Mouse (Mus musculus) right cerebral cortex, postnatal 4 days (tissue): Measurements from ENCODE around the gene Ptbp1.

ENCODE experiments used
- DNase-seq: peaks from one replicate; pipeline ENCODE4 v3.0.0-alpha.2; 2022

Gene Ptbp1

GRCm38 (mm10) chr10:79834769-79835398, 19.3 kb upstream of the Ptbp1 start:
- peak; percentile 85 for DNase-seq

GRCm38 (mm10) chr10:79836918-79837317, 17.3 kb upstream of the Ptbp1 start:
- DNase-seq = no peak

GRCm38 (mm10) chr10:79838151-79838550, 16.1 kb upstream of the Ptbp1 start:
- no peak for DNase-seq

- DNase-seq = no peak
Measured at GRCm38 (mm10) chr10:79840091-79840490, 14.1 kb upstream of the Ptbp1 start.

GRCm38 (mm10) chr10:79840644-79841551, 13.3 kb upstream of the Ptbp1 start:
- DNase-seq = peak; percentile 49

GRCm38 (mm10) chr10:79842322-79842721, 11.9 kb upstream of the Ptbp1 start:
- DNase-seq = no peak

GRCm38 (mm10) chr10:79843476-79843875, 10.8 kb upstream of the Ptbp1 start:
- DNase-seq = peak; percentile 23

GRCm38 (mm10) chr10:79846553-79846952, 7.7 kb upstream of the Ptbp1 start:
- no peak for DNase-seq

- DNase-seq = no peak
Measured at GRCm38 (mm10) chr10:79849941-79850628, 4.1 kb upstream of the Ptbp1 start.

- no peak for DNase-seq
Measured at GRCm38 (mm10) chr10:79851653-79852052, 2.6 kb upstream of the Ptbp1 start.

GRCm38 (mm10) chr10:79852107-79852789, 2.0 kb upstream of the Ptbp1 start:
- no peak for DNase-seq

- DNase-seq = no peak
Measured at GRCm38 (mm10) chr10:79852827-79853226, 1.4 kb upstream of the Ptbp1 start.

- DNase-seq = peak; percentile 95
Measured at GRCm38 (mm10) chr10:79853392-79853791, 835 bp upstream of the Ptbp1 start.

GRCm38 (mm10) chr10:79854801-79855541, 744 bp downstream of the Ptbp1 start:
- peak; percentile 69 for DNase-seq

- no peak for DNase-seq
Measured at GRCm38 (mm10) chr10:79855558-79856184, 1.4 kb downstream of the Ptbp1 start.

GRCm38 (mm10) chr10:79856280-79856679, 2.1 kb downstream of the Ptbp1 start:
- DNase-seq = no peak

- DNase-seq = no peak
Measured at GRCm38 (mm10) chr10:79856704-79857451, 2.7 kb downstream of the Ptbp1 start.

- DNase-seq = peak; percentile 56
Measured at GRCm38 (mm10) chr10:79857452-79857811, 3.2 kb downstream of the Ptbp1 start.

GRCm38 (mm10) chr10:79857894-79858293, 3.7 kb downstream of the Ptbp1 start:
- DNase-seq = no peak

- DNase-seq = peak; percentile 76
Measured at GRCm38 (mm10) chr10:79858416-79859074, 4.3 kb downstream of the Ptbp1 start.
